15 mouse cellular contexts compared by ENCODE assay signal in genomic region chr19:6132171-6132827, GRCm38 (mm10). TPM values are rescaled to one million over a fixed set of nuclear protein-coding genes. Genes with fewer than 3 reads are reported as not detected.
DNase-seq lines count a peak whose midpoint lies in the region; ATAC-seq and TF ChIP-seq lines count a peak whose summit lies in the region.
"Had no signal": no experiment of that assay in that cellular context is flagged by ENCODE, and none has a peak within 500 bp of the region (broad histone marks: within the 10 kb centered on the region; RNA-seq: fewer than 3 reads in every experiment).

No protein-coding gene starts in this region.

- TF ChIP-seq POLR2A in lung, adult 2 months (IDR thresholded peaks at IDR 0.05; ENCODE audit: borderline replicate concordance, extremely low read depth, low read depth, low read length), result no peak

- TF ChIP-seq CTCF in lung, adult 2 months (IDR thresholded peaks at IDR 0.05; ENCODE audit: insufficient read depth, low read length), result no peak

- H3K36me3 ChIP-seq in heart, embryonic 10.5 days, result peaks cover 31% of the 10 kb centered on the region
- H3K36me3 ChIP-seq in lung, embryonic 16.5 days (ENCODE audit: control insufficient read depth, insufficient read depth, low read length), result peaks cover 7% of the 10 kb centered on the region; the same call in 1 of the 2 replicates

- H3K27ac ChIP-seq in heart, embryonic 10.5 days, result peak overlapping the region; percentile 30; the same call in 1 of the 2 replicates
- H3K27ac ChIP-seq in lung, embryonic 16.5 days (ENCODE audit: low read length), result peak overlapping the region; percentile 23; the same call in 1 of the 2 replicates
- H3K27ac ChIP-seq: embryonic facial prominence, embryonic 15.5 days; limb, embryonic 13.5 days; neural tube, embryonic 12.5 days had no signal

- no peaks in the 10 kb centered on the region for H3K27me3 ChIP-seq in heart, embryonic 10.5 days (ENCODE audit: insufficient read depth, poor library complexity, severe bottlenecking)
- no peaks in the 10 kb centered on the region for H3K27me3 ChIP-seq in lung, embryonic 16.5 days (ENCODE audit: control insufficient read depth, insufficient read depth, low read depth, low read length)
- H3K27me3 ChIP-seq: embryonic facial prominence, embryonic 15.5 days; limb, embryonic 13.5 days; neural tube, embryonic 12.5 days had no signal

- no peak overlapping the region for H3K4me2 ChIP-seq in lung, embryonic 16.5 days (ENCODE audit: low read depth, low read length)
- H3K4me2 ChIP-seq: embryonic facial prominence, embryonic 15.5 days; limb, embryonic 13.5 days; neural tube, embryonic 12.5 days had no signal

- no peak for ATAC-seq in lung, embryonic 16.5 days (ENCODE audit: low read depth)
- peak; percentile 47 for ATAC-seq in megakaryocyte progenitor cell, adult 5-6 weeks (replicated peaks; ENCODE audit: poor library complexity)

- no peaks in the 10 kb centered on the region for H3K9me3 ChIP-seq in heart, embryonic 10.5 days
- no peaks in the 10 kb centered on the region for H3K9me3 ChIP-seq in lung, embryonic 16.5 days (ENCODE audit: control insufficient read depth, low read length)
- H3K9me3 ChIP-seq: embryonic facial prominence, embryonic 15.5 days; G1E; limb, embryonic 13.5 days; neural tube, embryonic 12.5 days had no signal

- H3K4me3 ChIP-seq in heart, embryonic 10.5 days, result no peak overlapping the region
- H3K4me3 ChIP-seq in lung, embryonic 16.5 days (ENCODE audit: low read length), result no peak overlapping the region
- H3K4me3 ChIP-seq in lung, adult 2 months (replicated peaks; ENCODE audit: extremely low read depth, low read depth, low read length), result no peak overlapping the region
- H3K4me3 ChIP-seq: embryonic facial prominence, embryonic 15.5 days; limb, embryonic 13.5 days; neural tube, embryonic 12.5 days had no signal

- intact Hi-C loops in left cerebral cortex, postnatal 4 days (cut with DNase I), result no loop called here

- peaks cover 10% of the 10 kb centered on the region for H3K4me1 ChIP-seq in heart, embryonic 10.5 days
- peaks cover 4% of the 10 kb centered on the region; the same call in 1 of the 2 replicates for H3K4me1 ChIP-seq in lung, embryonic 16.5 days (replicated peaks; ENCODE audit: control insufficient read depth, insufficient read depth, low read length)
- H3K4me1 ChIP-seq in lung, adult 2 months (ENCODE audit: control insufficient read depth, insufficient read depth, low read length), result no peaks in the 10 kb centered on the region

- DNase-seq in heart, embryonic 10.5 days (ENCODE audit: low spot score), result peak; percentile 90
- DNase-seq in heart, adult 18-20 months, result no peak
- no peak for DNase-seq in lung, adult 2 months
- DNase-seq in c-Kit-positive CD71-positive TER-119-positive erythroid progenitor cells, embryonic 14.5 days (ENCODE audit: low spot score), result peak; percentile 82
- no peak for DNase-seq in frontal cortex, postnatal 25 days (ENCODE audit: low spot score in 2 of 2)
- DNase-seq in left cerebral cortex, postnatal 4 days, result no peak
- DNase-seq: adrenal gland, adult 2 months; cerebellum, adult 8-10 months; kidney, postnatal 36 days had no signal

- no peak overlapping the region for H3K9ac ChIP-seq in lung, embryonic 16.5 days (ENCODE audit: low read length)
- H3K9ac ChIP-seq: embryonic facial prominence, embryonic 15.5 days; limb, embryonic 13.5 days; neural tube, embryonic 12.5 days had no signal

- WGBS in heart, embryonic 10.5 days, result 78% methylated on average over 7 of the region's 7 CpGs
- 78% methylated on average over 7 of the region's 7 CpGs for WGBS in lung, embryonic 16.5 days
- 81% methylated on average over 7 of the region's 7 CpGs for WGBS in lung, adult 2 months

RNA-seq across cellular contexts. Expression of gene Snx15, which starts 4.2 kb away (rescaled TPM):
- polyA plus RNA-seq in heart, embryonic 10.5 days (2016; fragmentation: Nextera tagmentation; extraction: Ambion mirVana), result 22.4 and 25.8 TPM in 2 replicates
- 10 to 100 TPM; 13.9 to 15.2 TPM for total RNA-seq in heart, adult 18-20 months (2021)
- 33.4 and 35.1 TPM in 2 replicates for polyA plus RNA-seq in lung, embryonic 16.5 days (2015; fragmentation: Nextera tagmentation; extraction: Ambion mirVana)
- 43.8 and 45.2 TPM in 2 replicates for polyA plus RNA-seq in lung, adult 2 months (2012; rRNA removed)
- total RNA-seq in megakaryocyte progenitor cell, adult 5-6 weeks (2015), result 18.2 and 19.5 TPM in 2 replicates
- total RNA-seq in megakaryocyte progenitor cell, adult 5-6 weeks (2017), result 13.8 and 14.2 TPM in 2 replicates
- total RNA-seq in left cerebral cortex, postnatal 4 days (2021), result 10 to 100 TPM; 36.0 to 41.2 TPM

RNA-seq across cellular contexts. Expression of gene Batf2, which starts 8.5 kb away (rescaled TPM):
- not detected in 2 replicates for polyA plus RNA-seq in heart, embryonic 10.5 days (2016; fragmentation: Nextera tagmentation; extraction: Ambion mirVana)
- 1 to 10 TPM in 1 of 2 experiments, under 1 TPM in 1; 0.54 to 2.7 TPM for total RNA-seq in heart, adult 18-20 months (2021)
- polyA plus RNA-seq in lung, embryonic 16.5 days (2015; fragmentation: Nextera tagmentation; extraction: Ambion mirVana), result 0.31 and 0.96 TPM in 2 replicates
- polyA plus RNA-seq in lung, adult 2 months (2012; rRNA removed), result 14.6 and 15.8 TPM in 2 replicates
- 0.34 and 0.42 TPM in 2 replicates for total RNA-seq in megakaryocyte progenitor cell, adult 5-6 weeks (2015)
- total RNA-seq in megakaryocyte progenitor cell, adult 5-6 weeks (2017), result 0.44 and 0.71 TPM in 2 replicates
- total RNA-seq in left cerebral cortex, postnatal 4 days (2021), result not detected
- polyA plus RNA-seq: G1E; limb, embryonic 13.5 days; neural tube, embryonic 12.5 days had no signal

RNA-seq across cellular contexts. Expression of gene Arl2, which starts 9.0 kb away (rescaled TPM):
- polyA plus RNA-seq in heart, embryonic 10.5 days (2016; fragmentation: Nextera tagmentation; extraction: Ambion mirVana), result 91.2 and 105 TPM in 2 replicates
- total RNA-seq in heart, adult 18-20 months (2021), result 10 to 100 TPM; 66.4 to 72.1 TPM
- 95.2 and 95.7 TPM in 2 replicates for polyA plus RNA-seq in lung, embryonic 16.5 days (2015; fragmentation: Nextera tagmentation; extraction: Ambion mirVana)
- polyA plus RNA-seq in lung, adult 2 months (2012; rRNA removed), result 128 TPM in 2 replicates
- 29.2 and 37.4 TPM in 2 replicates for total RNA-seq in megakaryocyte progenitor cell, adult 5-6 weeks (2015)
- 33.6 and 37.0 TPM in 2 replicates for total RNA-seq in megakaryocyte progenitor cell, adult 5-6 weeks (2017)
- 10 to 100 TPM; 54.3 to 62.5 TPM for total RNA-seq in left cerebral cortex, postnatal 4 days (2021)

RNA-seq across cellular contexts. Expression of gene Sac3d1, which starts 13.8 kb away (rescaled TPM):
- polyA plus RNA-seq in heart, embryonic 10.5 days (2016; fragmentation: Nextera tagmentation; extraction: Ambion mirVana), result 42.3 and 57.9 TPM in 2 replicates
- total RNA-seq in heart, adult 18-20 months (2021), result 10 to 100 TPM in 1 of 2 experiments, 1 to 10 TPM in 1; 9.2 to 10.0 TPM
- 32.5 and 36.4 TPM in 2 replicates for polyA plus RNA-seq in lung, embryonic 16.5 days (2015; fragmentation: Nextera tagmentation; extraction: Ambion mirVana)
- 25.3 and 36.7 TPM in 2 replicates for polyA plus RNA-seq in lung, adult 2 months (2012; rRNA removed)
- total RNA-seq in megakaryocyte progenitor cell, adult 5-6 weeks (2015), result 12.0 and 16.9 TPM in 2 replicates
- 5.5 and 6.3 TPM in 2 replicates for total RNA-seq in megakaryocyte progenitor cell, adult 5-6 weeks (2017)
- total RNA-seq in left cerebral cortex, postnatal 4 days (2021), result 10 to 100 TPM; 25.4 to 25.9 TPM

RNA-seq across cellular contexts. Expression of gene Naaladl1, which starts 26.7 kb away (rescaled TPM):
- 0.52 and 0.59 TPM in 2 replicates for polyA plus RNA-seq in heart, embryonic 10.5 days (2016; fragmentation: Nextera tagmentation; extraction: Ambion mirVana)
- total RNA-seq in heart, adult 18-20 months (2021), result not detected
- polyA plus RNA-seq in lung, embryonic 16.5 days (2015; fragmentation: Nextera tagmentation; extraction: Ambion mirVana), result 0.29 and 0.94 TPM in 2 replicates
- 0.20 and 0.30 TPM in 2 replicates for polyA plus RNA-seq in lung, adult 2 months (2012; rRNA removed)
- 0.07 and 0.17 TPM in 2 replicates for total RNA-seq in megakaryocyte progenitor cell, adult 5-6 weeks (2015)
- 0.21 TPM in 1 of 2 replicates, not detected in the other for total RNA-seq in megakaryocyte progenitor cell, adult 5-6 weeks (2017)
- total RNA-seq in left cerebral cortex, postnatal 4 days (2021), result under 1 TPM; 0.14 to 0.32 TPM
- total RNA-seq: adrenal gland, adult 2 months had no signal

Comparison
In these comparisons a context has a peak if more than half of its experiments do, and no peak if none do; other contexts are left out.
1. DNase-seq: peak in heart, embryonic 10.5 days (single experiment) and c-Kit-positive CD71-positive TER-119-positive erythroid progenitor cells, embryonic 14.5 days (single experiment); none in heart, adult 18-20 months (0 of 2), lung, adult 2 months (single experiment), frontal cortex, postnatal 25 days (0 of 2) and left cerebral cortex, postnatal 4 days (single experiment).